Mouse (Mus musculus): ENCODE measurements around the gene Crebrf.
A peak's percentile ranks its signal among the peaks of the same experiment; 100 is the strongest.

The Crebrf gene

GRCm38 (mm10) chr17:26778430-26779100 is 63.1 kb downstream of the Crebrf start:
- no peak for DNase-seq (ENCODE audit: low spot score in 2 of 2)

- no peak for DNase-seq (ENCODE audit: low spot score in 2 of 2)
These were observed 64.0 kb downstream of the Crebrf start for GRCm38 (mm10) chr17:26779471-26779870.

- DNase-seq (ENCODE audit: low spot score in 2 of 2), result peak; percentile 78 to 91
These were observed 65.5 kb downstream of the Crebrf start, which contains the start of gene Bnip1 for GRCm38 (mm10) chr17:26780750-26781571. Bnip1 (plus strand) TSS chr17:26781066.

GRCm38 (mm10) chr17:26781610-26782043 is 66.2 kb downstream of the Crebrf start:
- no peak for DNase-seq (ENCODE audit: low spot score in 2 of 2)

- peak in 1 of 2 experiments; percentile 45 for DNase-seq (ENCODE audit: low spot score in 2 of 2)
These were observed 69.1 kb downstream of the Crebrf start for GRCm38 (mm10) chr17:26784525-26784924.

GRCm38 (mm10) chr17:26786586-26786985 is 71.1 kb downstream of the Crebrf start:
- no peak for DNase-seq (ENCODE audit: low spot score in 2 of 2)

GRCm38 (mm10) chr17:26788986-26789385 is 73.5 kb downstream of the Crebrf start:
- no peak for DNase-seq (ENCODE audit: low spot score in 2 of 2)

GRCm38 (mm10) chr17:26789460-26790268 is 74.2 kb downstream of the Crebrf start:
- DNase-seq (ENCODE audit: low spot score in 2 of 2), result no peak

GRCm38 (mm10) chr17:26790269-26791214 is 75.1 kb downstream of the Crebrf start:
- no peak for DNase-seq (ENCODE audit: low spot score in 2 of 2)

GRCm38 (mm10) chr17:26791580-26791979 is 76.1 kb downstream of the Crebrf start:
- DNase-seq (ENCODE audit: low spot score in 2 of 2), result no peak

GRCm38 (mm10) chr17:26792096-26792495 is 76.6 kb downstream of the Crebrf start:
- no peak for DNase-seq (ENCODE audit: low spot score in 2 of 2)

- DNase-seq (ENCODE audit: low spot score in 2 of 2), result no peak
These were observed 77.8 kb downstream of the Crebrf start for GRCm38 (mm10) chr17:26793068-26793765.

- DNase-seq (ENCODE audit: low spot score in 2 of 2), result peak; percentile 53 to 77
These were observed 79.3 kb downstream of the Crebrf start for GRCm38 (mm10) chr17:26794744-26795143.

- no peak for DNase-seq (ENCODE audit: low spot score in 2 of 2)
These were observed 79.9 kb downstream of the Crebrf start for GRCm38 (mm10) chr17:26795386-26795785.

GRCm38 (mm10) chr17:26797379-26798128 is 82.1 kb downstream of the Crebrf start:
- DNase-seq (ENCODE audit: low spot score in 2 of 2), result no peak

- DNase-seq (ENCODE audit: low spot score in 2 of 2), result no peak
These were observed 87.4 kb downstream of the Crebrf start for GRCm38 (mm10) chr17:26802886-26803285.

- DNase-seq (ENCODE audit: low spot score in 2 of 2), result no peak
These were observed 97.2 kb downstream of the Crebrf start for GRCm38 (mm10) chr17:26812607-26813006.

GRCm38 (mm10) chr17:26813497-26813896 is 98.0 kb downstream of the Crebrf start:
- DNase-seq (ENCODE audit: low spot score in 2 of 2), result no peak

- DNase-seq (ENCODE audit: low spot score in 2 of 2), result no peak
These were observed 101.4 kb downstream of the Crebrf start for GRCm38 (mm10) chr17:26816810-26817209.

- DNase-seq (ENCODE audit: low spot score in 2 of 2), result no peak
These were observed 102.3 kb downstream of the Crebrf start for GRCm38 (mm10) chr17:26817776-26818175.

Data from spleen, postnatal 4 days (tissue).